Mouse (Mus musculus) heart, embryonic 11.5 days (tissue): Measurements from ENCODE around the gene Csmd2. TPM values are rescaled to one million over a fixed set of nuclear protein-coding genes. Genes with fewer than 3 reads are reported as not detected.

Source experiments
- ATAC-seq: fragments of 200-750 bp; cut with Nextera tagmentation; replicated peaks from 2 replicates; pipeline ENCODE4 v1.8.0; 2017; ENCODE audit warnings: moderate library complexity; ENCODE audit not compliant: insufficient number of reproducible peaks, low FRiP score, low TSS enrichment
- H3K27ac ChIP-seq: fragments of 300-500 bp; sonication (generic); 2 replicates; pipeline ENCODE4 v1.5.1; 2014; ENCODE audit warnings: mild to moderate bottlenecking, low read depth, low read length
- H3K27me3 ChIP-seq: fragments of 300-500 bp; sonication (generic); 2 replicates; pipeline ENCODE4 v1.6.1; 2014; ENCODE audit warnings: mild to moderate bottlenecking, low read length, mixed read lengths; ENCODE audit not compliant: control insufficient read depth, insufficient read depth
- H3K36me3 ChIP-seq: fragments of 300-500 bp; sonication (generic); 2 replicates; pipeline ENCODE4 v1.6.1; 2014; ENCODE audit warnings: mild to moderate bottlenecking, low read length, moderate library complexity, mixed read lengths; ENCODE audit not compliant: control insufficient read depth, insufficient read depth
- H3K4me1 ChIP-seq: fragments of 300-500 bp; sonication (generic); 2 replicates; pipeline ENCODE4 v1.6.1; 2014; ENCODE audit warnings: low read length; ENCODE audit not compliant: control insufficient read depth, insufficient read depth
- H3K4me2 ChIP-seq: fragments of 300-500 bp; sonication (generic); 2 replicates; pipeline ENCODE4 v1.6.1; 2014; ENCODE audit warnings: mild to moderate bottlenecking, moderate library complexity
- H3K4me3 ChIP-seq: fragments of 300-500 bp; sonication (generic); 2 replicates; pipeline ENCODE4 v1.5.1; 2014; ENCODE audit warnings: low read depth, low read length
- H3K9ac ChIP-seq: fragments of 300-500 bp; sonication (generic); 2 replicates; pipeline ENCODE4 v1.6.1; 2014; ENCODE audit warnings: mild to moderate bottlenecking, low read depth, low read length, moderate library complexity
- H3K9me3 ChIP-seq: fragments of 300-500 bp; sonication (generic); replicated peaks from 2 replicates; pipeline ENCODE4 v1.6.1; 2016; ENCODE audit warnings: low read length; ENCODE audit not compliant: control insufficient read depth
- WGBS: fragments of 180-500 bp; shearing (Covaris S2); extraction: QIAGEN DNeasy Blood & Tissue Kit; methylation state at CpG from one replicate; pipeline ENCODE4 v1.1.7; 2014; ENCODE audit not compliant: insufficient replicate concordance; 5-methylcytosine and 5-hydroxymethylcytosine counted together
- polyA plus RNA-seq: library from polyadenylated mRNA; unstranded; fragments of >200 nt; fragmentation: Nextera tagmentation; extraction: Ambion mirVana; gene quantifications from 2 replicates; pipeline ENCODE4 v1.2.1, GENCODE M21; 2014

Csmd2 gene
- polyA plus RNA-seq, 1 experiment from 2014 or later: 0.21 TPM

- Histone ChIP-seq H3K4me2 (no peak overlapping the region), H3K9ac (no peak overlapping the region), H3K36me3 (no peaks in the 10 kb centered on the region), H3K4me3 (no peak overlapping the region), H3K27ac (no peak overlapping the region), H3K27me3 (no peaks in the 10 kb centered on the region), H3K4me1 (no peaks in the 10 kb centered on the region), H3K9me3 (no peaks in the 10 kb centered on the region)
- WGBS: 78% methylated on average over 1 of the region's 1 CpGs
- no peak for ATAC-seq
Measured at GRCm38 (mm10) chr4:128468040-128468439, 480.4 kb downstream of the Csmd2 start.

GRCm38 (mm10) chr4:128476249-128476648 is 488.6 kb downstream of the Csmd2 start:
- H3K27me3 ChIP-seq: no peaks in the 10 kb centered on the region
- H3K4me1 ChIP-seq: no peaks in the 10 kb centered on the region
- no peak overlapping the region for H3K27ac ChIP-seq
- WGBS: 90% methylated on average over 5 of the region's 5 CpGs
- H3K4me3 ChIP-seq: no peak overlapping the region
- no peak for ATAC-seq
- no peak overlapping the region for H3K4me2 ChIP-seq
- H3K9ac ChIP-seq: no peak overlapping the region
- no peaks in the 10 kb centered on the region for H3K9me3 ChIP-seq
- no peaks in the 10 kb centered on the region for H3K36me3 ChIP-seq

DNA sequence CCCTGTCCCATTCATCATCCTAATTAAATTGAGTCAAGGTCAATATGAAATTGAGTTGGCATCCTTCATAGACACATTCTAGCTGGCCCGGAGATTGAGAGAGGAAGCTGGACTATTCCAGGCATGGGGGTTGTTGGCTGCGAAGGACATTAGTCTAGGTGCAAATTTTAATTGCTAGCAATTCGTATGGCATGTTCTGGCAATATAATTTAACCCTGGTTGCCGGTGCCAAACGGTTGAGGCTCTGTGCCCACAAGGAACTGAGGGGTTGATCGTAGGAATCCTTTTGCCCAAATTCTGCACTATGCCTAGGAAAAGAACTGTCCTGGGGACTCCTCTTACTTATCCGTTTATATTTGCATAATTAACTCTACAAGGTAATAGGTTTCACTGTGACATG is 496.2 kb downstream of the Csmd2 start:
- Histone ChIP-seq H3K27me3 (no peaks in the 10 kb centered on the region), H3K27ac (no peak overlapping the region), H3K4me1 (no peaks in the 10 kb centered on the region), H3K9ac (no peak overlapping the region), H3K36me3 (no peaks in the 10 kb centered on the region), H3K4me3 (no peak overlapping the region), H3K9me3 (no peaks in the 10 kb centered on the region), H3K4me2 (no peak overlapping the region)
- 78% methylated on average over 7 of the region's 7 CpGs for WGBS
- no peak for ATAC-seq

DNA sequence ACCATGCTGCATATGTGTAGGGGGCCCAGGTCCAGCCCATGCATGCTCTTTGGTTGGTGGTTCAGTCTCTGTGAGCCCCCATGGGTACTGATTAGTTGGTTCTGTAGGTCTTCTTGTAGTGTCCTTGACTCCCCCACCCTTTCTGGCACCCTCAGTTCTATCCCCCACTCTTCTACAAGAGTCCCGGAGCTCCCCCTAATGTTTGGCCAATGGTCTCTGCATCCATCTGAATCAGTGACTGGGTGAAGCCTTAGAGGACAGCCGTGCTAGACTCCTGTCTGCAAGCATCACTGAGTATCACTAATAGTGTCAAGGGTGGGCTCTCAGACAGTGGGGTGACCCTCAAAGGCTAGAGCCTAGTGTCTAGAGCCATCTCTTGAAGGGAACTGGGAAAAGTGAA is 497.0 kb downstream of the Csmd2 start:
- H3K9ac ChIP-seq: no peak overlapping the region
- no peaks in the 10 kb centered on the region for H3K4me1 ChIP-seq
- no peak overlapping the region for H3K4me3 ChIP-seq
- H3K27me3 ChIP-seq: no peaks in the 10 kb centered on the region
- no peak for ATAC-seq
- no peak overlapping the region for H3K4me2 ChIP-seq
- H3K9me3 ChIP-seq: no peaks in the 10 kb centered on the region
- H3K27ac ChIP-seq: no peak overlapping the region
- 60% methylated on average over 2 of the region's 2 CpGs for WGBS
- no peaks in the 10 kb centered on the region for H3K36me3 ChIP-seq

DNA sequence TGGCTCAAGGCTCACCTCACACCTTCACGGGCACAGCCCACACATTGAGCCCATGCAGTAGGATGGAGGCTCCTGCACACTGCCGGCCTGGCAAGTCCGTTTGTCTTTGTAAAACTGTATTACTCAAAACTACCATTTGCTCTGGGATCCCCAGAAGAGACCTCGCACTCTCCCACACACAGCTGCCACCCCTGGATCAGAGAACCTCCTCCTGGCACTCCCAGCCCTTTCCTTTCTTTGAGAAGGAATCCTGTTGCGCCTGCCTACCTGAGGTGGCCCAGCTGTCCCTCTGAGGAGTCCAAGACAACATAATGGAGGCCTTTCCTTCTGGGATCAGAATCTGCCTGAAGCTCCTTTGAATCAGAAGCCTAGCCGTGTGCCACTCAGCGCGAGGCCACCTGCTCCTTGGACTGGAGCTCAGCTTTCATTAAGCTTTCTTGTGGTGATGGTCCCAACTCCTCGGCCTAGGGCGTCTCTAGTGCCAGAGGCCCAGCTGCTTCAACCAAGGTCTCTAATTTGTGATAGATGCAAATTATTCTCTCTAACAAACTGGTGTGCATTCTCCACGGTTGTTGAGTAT is 502.0 kb downstream of the Csmd2 start:
- 84% methylated on average over 11 of the region's 11 CpGs for WGBS

GRCm38 (mm10) chr4:128492055-128492454 is 504.4 kb downstream of the Csmd2 start:
- 75% methylated on average over 8 of the region's 8 CpGs for WGBS
- no peak overlapping the region for H3K9ac ChIP-seq
- no peak for ATAC-seq
- no peaks in the 10 kb centered on the region for H3K9me3 ChIP-seq
- no peaks in the 10 kb centered on the region for H3K4me1 ChIP-seq
- no peak overlapping the region for H3K4me2 ChIP-seq
- no peak overlapping the region for H3K27ac ChIP-seq
- no peaks in the 10 kb centered on the region for H3K27me3 ChIP-seq
- no peak overlapping the region for H3K4me3 ChIP-seq
- H3K36me3 ChIP-seq: no peaks in the 10 kb centered on the region

More for the DNA sequence above, 502.0 kb downstream of the Csmd2 start:
- Histone ChIP-seq H3K9ac (no peak overlapping the region), H3K27ac (no peak overlapping the region), H3K27me3 (no peaks in the 10 kb centered on the region), H3K36me3 (no peaks in the 10 kb centered on the region), H3K4me2 (no peak overlapping the region), H3K4me1 (no peaks in the 10 kb centered on the region), H3K4me3 (no peak overlapping the region), H3K9me3 (no peaks in the 10 kb centered on the region)
- no peak for ATAC-seq

- no peak overlapping the region for H3K4me2 ChIP-seq
- H3K4me1 ChIP-seq: no peaks in the 10 kb centered on the region
- no peak overlapping the region for H3K27ac ChIP-seq
- no peaks in the 10 kb centered on the region for H3K36me3 ChIP-seq
- H3K27me3 ChIP-seq: no peaks in the 10 kb centered on the region
- no peak for ATAC-seq
- 74% methylated on average over 2 of the region's 2 CpGs for WGBS
- no peaks in the 10 kb centered on the region for H3K9me3 ChIP-seq
- H3K9ac ChIP-seq: no peak overlapping the region
- no peak overlapping the region for H3K4me3 ChIP-seq
Measured at GRCm38 (mm10) chr4:128499980-128500379, 512.3 kb downstream of the Csmd2 start.

DNA sequence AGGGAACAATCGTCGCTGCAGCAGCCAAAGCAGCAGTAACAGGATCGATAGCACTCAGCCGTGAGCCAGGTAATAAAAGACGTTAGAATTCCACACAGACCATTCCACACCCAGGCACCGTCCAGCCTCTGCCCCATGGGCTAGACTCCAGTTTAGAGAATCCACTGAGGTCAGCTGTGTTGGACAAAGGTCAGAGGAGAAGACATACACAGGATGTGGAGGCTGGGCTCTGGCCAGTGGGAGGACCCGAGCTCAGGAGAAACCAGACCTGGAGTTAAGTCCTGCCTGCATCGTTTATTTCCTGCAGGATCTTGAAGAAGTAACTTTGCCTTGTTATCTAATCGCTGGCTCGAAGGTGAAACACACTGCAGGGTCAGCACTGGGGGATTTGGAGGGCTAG is 519.2 kb downstream of the Csmd2 start:
- whole genome bisulfite sequencing: 56% methylated on average over 10 of the region's 10 CpGs
- Histone ChIP-seq H3K4me1 (no peaks in the 10 kb centered on the region), H3K36me3 (no peaks in the 10 kb centered on the region), H3K4me3 (no peak overlapping the region), H3K27me3 (no peaks in the 10 kb centered on the region), H3K9ac (no peak overlapping the region), H3K9me3 (no peaks in the 10 kb centered on the region), H3K27ac (no peak overlapping the region), H3K4me2 (no peak overlapping the region)
- no peak for ATAC-seq

GRCm38 (mm10) chr4:128509885-128510284 is 522.2 kb downstream of the Csmd2 start:
- H3K27me3 ChIP-seq: no peaks in the 10 kb centered on the region
- H3K9me3 ChIP-seq: no peaks in the 10 kb centered on the region
- no peak overlapping the region for H3K4me3 ChIP-seq
- H3K4me1 ChIP-seq: no peaks in the 10 kb centered on the region
- H3K4me2 ChIP-seq: no peak overlapping the region
- 62% methylated on average over 5 of the region's 5 CpGs for WGBS
- H3K27ac ChIP-seq: no peak overlapping the region
- H3K9ac ChIP-seq: no peak overlapping the region
- no peak for ATAC-seq
- H3K36me3 ChIP-seq: no peaks in the 10 kb centered on the region
